Mouse (Mus musculus): ENCODE data around the gene Sp2. TPM values are rescaled to one million over a fixed set of nuclear protein-coding genes. Genes with fewer than 3 reads are reported as not detected.

Sp2 gene
- polyA plus RNA-seq, 1 experiment = 12.1 TPM

DNA sequence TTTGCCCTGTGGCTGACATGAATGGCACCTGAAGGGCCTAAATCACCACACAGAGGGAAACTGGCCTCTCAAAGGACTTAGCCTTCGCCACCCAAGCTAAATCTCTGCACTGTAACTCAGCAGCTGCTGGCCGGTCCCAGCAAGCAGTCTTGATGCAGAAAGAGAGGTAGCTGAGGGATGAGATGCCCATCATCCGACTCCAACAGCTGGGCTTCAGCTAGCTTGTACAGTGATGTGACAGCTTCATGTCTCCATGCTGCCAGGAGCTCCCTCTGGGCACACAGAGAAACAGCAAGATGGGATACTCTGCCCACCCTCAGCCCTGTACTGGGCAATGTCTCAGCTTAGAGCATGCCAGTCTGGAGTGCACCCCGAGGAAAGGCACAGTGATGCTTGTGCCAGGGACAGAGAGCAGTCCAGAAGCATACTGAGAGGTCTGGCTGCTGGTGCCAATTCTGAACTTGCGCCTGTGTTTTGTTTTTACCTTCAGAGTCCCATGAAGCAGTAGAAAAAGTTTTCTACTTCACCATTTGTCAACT, 9.3 kb downstream of the Sp2 start:
- no peak for DNase-seq (ENCODE audit: extremely low spot score in 1 of 2, low spot score in 1 of 2)

GRCm38 (mm10) chr11:96972906-96973305, 9.9 kb downstream of the Sp2 start:
- no peak for DNase-seq (ENCODE audit: extremely low spot score in 1 of 2, low spot score in 1 of 2)

- DNase-seq (ENCODE audit: extremely low spot score in 1 of 2, low spot score in 1 of 2) = no peak
Observed at GRCm38 (mm10) chr11:96970341-96970740, 12.4 kb downstream of the Sp2 start.

DNA sequence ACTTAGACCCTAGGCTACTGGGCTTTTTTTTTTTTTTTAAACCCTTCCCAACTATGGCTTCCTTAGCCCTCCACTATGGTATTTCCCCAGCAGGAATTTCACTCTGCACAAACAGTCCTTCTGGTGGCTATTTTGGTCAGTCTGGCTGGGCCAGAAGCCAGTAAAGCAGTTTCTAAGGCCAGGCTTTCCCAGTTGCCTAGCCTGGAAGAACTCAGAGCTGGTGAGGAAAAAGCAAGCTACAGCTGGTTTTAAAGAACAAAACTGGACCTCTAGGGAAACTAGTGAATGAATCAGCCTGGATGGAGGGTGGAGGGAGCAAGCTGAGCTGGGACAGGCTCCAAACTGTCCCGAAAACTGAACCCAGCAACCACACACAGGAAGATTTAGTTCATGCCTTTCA, 13.0 kb downstream of the Sp2 start:
- peak in 1 of 2 experiments; percentile 60 for DNase-seq (ENCODE audit: extremely low spot score in 1 of 2, low spot score in 1 of 2)

DNA sequence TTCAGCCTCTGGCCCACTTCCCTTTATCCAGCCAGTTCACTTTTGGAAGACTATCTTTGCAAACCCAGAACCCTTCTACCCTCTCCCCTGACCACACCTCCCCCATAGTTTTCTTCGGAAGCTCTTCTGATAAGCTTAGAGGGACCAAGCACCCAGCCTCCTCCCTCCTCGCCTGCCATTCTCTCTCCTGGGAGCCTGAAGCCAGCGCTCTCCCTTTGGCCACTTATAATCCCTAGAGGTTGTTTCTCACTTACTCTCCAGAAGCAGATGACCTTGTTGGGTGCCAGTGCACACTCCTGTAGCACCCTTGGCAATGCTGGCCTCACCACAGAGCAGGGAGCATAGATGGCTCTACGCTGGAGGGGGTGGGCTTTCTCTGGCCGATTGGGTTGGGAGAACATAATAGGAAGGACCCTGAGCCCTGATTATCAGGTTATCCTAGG, 13.5 kb downstream of the Sp2 start:
- no peak for DNase-seq (ENCODE audit: extremely low spot score in 1 of 2, low spot score in 1 of 2)

DNA sequence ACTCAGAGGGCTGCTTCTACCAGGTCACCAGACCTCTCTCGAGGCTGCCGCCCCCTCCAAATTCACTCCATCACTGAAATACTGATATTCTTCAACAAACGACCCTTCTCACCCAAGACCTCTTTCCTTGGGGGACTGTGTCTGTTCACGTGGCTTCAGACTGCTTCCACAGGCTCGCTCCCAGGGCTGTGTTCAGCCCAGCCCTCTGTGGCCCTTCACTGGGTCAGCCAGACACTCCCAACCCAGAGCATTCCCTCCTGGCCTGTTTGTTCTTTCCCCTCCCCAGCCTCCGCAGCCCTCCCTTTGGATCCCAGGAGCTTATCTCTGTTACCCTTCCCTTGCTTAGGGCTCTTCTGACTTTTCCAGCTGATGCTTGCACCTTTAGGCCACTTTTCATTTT, 14.3 kb downstream of the Sp2 start:
- no peak for DNase-seq (ENCODE audit: extremely low spot score in 1 of 2, low spot score in 1 of 2)

GRCm38 (mm10) chr11:96967544-96968269, 15.1 kb downstream of the Sp2 start:
- no peak for DNase-seq (ENCODE audit: extremely low spot score in 1 of 2, low spot score in 1 of 2)

- DNase-seq (ENCODE audit: extremely low spot score in 1 of 2, low spot score in 1 of 2) = no peak
Observed at GRCm38 (mm10) chr11:96966914-96967543, 15.7 kb downstream of the Sp2 start.

- DNase-seq (ENCODE audit: extremely low spot score in 1 of 2, low spot score in 1 of 2) = no peak
Observed at GRCm38 (mm10) chr11:96966172-96966571, 16.6 kb downstream of the Sp2 start.

DNA sequence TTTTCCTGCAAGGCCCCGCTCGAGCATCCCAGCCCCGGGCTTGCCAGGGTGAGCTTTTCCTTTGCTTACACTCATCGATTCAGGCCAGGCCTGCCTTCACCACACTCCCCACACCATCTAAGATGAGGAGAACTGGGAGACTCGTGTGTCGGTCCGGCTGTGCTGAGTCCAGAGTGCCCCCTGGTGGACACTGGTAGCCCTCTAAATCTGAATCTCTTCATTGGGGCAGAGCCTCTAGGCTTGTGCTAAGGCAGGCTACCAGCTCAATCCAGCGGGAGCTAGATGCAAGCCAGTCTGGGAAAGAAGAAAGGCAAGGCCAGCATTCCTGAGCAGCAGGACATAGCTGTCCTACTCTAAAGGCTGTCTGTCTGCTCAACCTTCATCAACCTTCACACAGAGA, 19.2 kb downstream of the Sp2 start:
- DNase-seq (ENCODE audit: extremely low spot score in 1 of 2, low spot score in 1 of 2) = peak; percentile 77 to 94

GRCm38 (mm10) chr11:96957061-96957805, 25.5 kb downstream of the Sp2 start:
- DNase-seq (ENCODE audit: extremely low spot score in 1 of 2, low spot score in 1 of 2) = no peak

GRCm38 (mm10) chr11:96956009-96956724, 26.6 kb downstream of the Sp2 start:
- no peak for DNase-seq (ENCODE audit: extremely low spot score in 1 of 2, low spot score in 1 of 2)

DNA sequence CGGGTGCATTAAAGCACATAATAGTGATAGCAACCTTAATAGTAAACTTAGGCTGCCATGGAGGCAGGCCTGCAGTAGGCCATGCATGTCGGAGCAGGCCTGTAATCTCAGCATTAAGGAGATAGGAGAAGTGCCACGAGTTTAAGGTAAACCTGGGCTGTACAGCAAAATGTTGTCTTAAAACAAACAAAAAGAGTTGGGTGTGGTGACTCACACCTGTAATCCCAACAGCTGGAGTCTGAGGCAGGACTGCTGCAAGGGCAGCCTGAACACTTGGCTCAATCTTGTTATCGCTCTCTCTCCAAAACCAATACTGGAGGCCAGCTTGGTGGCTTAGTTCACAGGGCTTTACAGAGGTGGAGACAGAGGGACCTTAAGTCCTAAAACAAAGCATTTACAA, 27.7 kb downstream of the Sp2 start:
- DNase-seq (ENCODE audit: extremely low spot score in 1 of 2, low spot score in 1 of 2) = no peak

DNA sequence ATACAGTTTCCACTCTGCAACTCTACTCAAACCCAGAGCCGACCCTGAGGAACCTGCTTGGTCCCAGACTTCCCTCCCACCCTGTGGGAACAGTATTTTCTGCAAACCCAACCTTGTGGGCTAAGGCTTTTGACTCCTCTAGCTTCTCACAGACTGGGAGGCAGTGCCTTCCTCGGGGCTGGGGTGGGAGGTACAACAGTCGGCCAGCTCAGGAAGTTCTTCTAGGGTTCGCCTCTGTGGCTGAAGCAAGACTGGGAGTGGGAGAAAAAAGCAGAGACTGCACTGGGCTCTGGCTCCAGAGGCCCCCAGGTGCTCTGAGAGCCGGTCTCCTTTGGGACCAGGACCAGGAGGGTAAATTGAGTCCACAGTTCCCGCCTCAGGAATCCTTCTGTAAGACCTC, 29.9 kb downstream of the Sp2 start:
- no peak for DNase-seq (ENCODE audit: extremely low spot score in 1 of 2, low spot score in 1 of 2)

DNA sequence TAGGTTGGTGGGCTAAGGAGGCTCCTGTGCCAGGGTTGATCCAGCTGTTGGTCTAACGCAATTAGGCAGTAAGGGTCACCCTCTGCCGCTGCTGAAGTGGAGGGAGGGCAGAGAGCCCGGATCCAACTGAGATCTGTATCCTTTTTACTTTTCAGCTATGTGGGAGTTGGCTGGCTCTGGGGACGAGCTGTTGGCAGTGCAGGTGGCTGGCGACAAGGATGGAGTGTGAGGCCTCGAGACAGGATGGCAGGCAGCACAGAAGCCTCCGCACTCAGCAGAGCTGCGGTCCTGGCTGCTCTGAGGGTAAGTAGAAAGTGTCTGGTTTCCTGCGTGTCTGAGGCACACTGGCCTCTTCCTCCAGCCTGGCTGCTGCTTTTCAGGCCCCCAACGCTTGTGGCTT, 30.3 kb downstream of the Sp2 start:
- DNase-seq (ENCODE audit: extremely low spot score in 1 of 2, low spot score in 1 of 2) = peak in 1 of 2 experiments; percentile 42

GRCm38 (mm10) chr11:96950767-96951166, 32.0 kb downstream of the Sp2 start:
- no peak for DNase-seq (ENCODE audit: extremely low spot score in 1 of 2, low spot score in 1 of 2)

DNA sequence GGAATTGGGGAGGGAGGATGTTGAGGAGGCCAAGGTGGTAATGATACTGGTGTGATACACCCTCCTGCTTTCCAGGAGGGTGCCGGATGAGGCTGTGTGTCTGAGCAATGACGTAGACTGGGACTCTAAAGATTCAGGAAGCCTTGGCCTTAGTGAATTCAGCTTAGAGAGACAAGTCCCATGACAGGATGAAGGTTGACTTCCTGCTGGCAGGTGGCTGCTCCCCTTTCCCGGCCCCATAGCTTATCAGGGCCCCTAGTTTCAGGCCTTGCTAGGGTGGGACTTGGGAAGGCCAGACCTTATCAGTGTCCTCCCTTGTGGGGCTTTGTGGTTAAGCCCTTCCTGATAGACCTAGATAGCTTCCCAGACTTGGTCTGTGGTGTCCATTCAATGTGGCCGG, 34.9 kb downstream of the Sp2 start:
- DNase-seq (ENCODE audit: extremely low spot score in 1 of 2, low spot score in 1 of 2) = no peak

- no peak for DNase-seq (ENCODE audit: extremely low spot score in 1 of 2, low spot score in 1 of 2)
Observed at GRCm38 (mm10) chr11:96946498-96946897, 36.3 kb downstream of the Sp2 start.

GRCm38 (mm10) chr11:96944844-96945580, 37.7 kb downstream of the Sp2 start:
- DNase-seq (ENCODE audit: extremely low spot score in 1 of 2, low spot score in 1 of 2) = no peak

- peak; percentile 95 to 96 for DNase-seq (ENCODE audit: extremely low spot score in 1 of 2, low spot score in 1 of 2)
Observed at GRCm38 (mm10) chr11:96943746-96944304, 38.9 kb downstream of the Sp2 start, which contains the start of gene Pnpo. Gene Pnpo, minus strand, starts transcription at chr11:96943986.
